Mouse (Mus musculus) stomach, adult 2 months (tissue): ENCODE results near the gene Gm13723. TPM values are rescaled to one million over a fixed set of nuclear protein-coding genes. Genes with fewer than 3 reads are reported as not detected.

Experiments
- polyA plus RNA-seq: library from polyadenylated mRNA; depleted of rRNA; stranded (reverse); fragments of >200 nt; gene quantifications from 2 replicates; pipeline ENCODE4 v1.2.3, GENCODE M21; 2012; rRNA removed

Gm13723 gene
- not detected in 2 replicates for polyA plus RNA-seq

DNA sequence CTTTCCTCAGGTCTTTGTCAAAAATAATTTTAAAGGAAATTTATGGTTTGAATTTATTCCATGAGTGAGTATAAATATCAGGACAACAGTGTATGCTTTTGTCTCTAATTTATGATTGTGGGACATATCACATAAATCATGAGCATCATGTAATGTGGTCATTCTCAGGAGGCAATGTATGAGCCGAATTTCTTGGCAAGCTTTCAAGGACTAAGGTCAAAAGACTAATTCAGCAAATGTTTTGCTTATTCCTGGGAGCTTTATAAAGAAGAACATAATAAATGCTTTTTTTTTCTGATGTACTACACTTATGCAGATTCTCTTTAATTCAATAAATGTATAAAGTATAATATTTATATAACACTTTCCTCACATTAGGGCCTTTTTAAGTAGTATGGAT lies at the start of gene Gm13723:
Gm13723 (minus strand) TSS at position 101 of the 400 bp plus-strand sequence.

DNA sequence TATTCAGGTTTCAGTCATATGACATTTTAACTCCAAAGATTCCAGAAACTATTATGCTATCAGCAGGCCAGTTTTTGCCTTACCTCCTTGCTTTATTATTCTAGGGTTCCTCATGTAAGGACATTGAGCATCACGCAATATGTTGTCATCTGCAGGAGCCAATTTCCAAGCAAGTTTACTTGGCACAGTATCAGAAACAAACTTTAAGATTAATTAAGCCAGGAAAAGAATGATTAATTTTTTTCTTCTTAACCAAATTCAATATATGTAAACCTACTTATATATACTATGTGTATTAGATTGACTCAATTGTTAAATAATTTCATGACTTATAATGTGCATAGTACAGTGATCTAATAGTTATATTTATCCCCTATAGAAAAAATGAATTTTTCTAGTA lies 17.5 kb upstream of the Gm13723 start, which contains the start of gene Olfr1097:
Olfr1097 (minus strand) TSS at position 101 of the 400 bp plus-strand sequence.

DNA sequence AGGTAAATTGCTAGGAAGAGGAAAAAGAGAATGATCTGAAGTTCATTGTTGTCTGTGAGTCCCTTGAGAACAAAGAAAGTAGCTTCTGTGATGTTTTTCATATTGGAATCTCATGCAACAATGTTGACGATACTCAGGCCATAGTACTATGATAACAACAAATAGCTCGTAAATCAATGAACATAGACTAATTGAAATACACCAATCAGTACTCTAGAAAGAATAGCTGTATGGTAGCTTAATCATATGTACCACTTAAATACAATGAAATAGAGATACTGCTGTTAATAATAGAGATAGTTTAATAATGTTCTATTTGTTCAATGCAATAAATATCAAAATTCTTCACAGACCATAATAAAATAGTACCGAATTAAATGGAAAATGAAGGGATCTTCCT lies 23.0 kb downstream of the Gm13723 start, which contains the start of gene Olfr1095:
Olfr1095 (minus strand) TSS at position 101 of the 400 bp plus-strand sequence.

DNA sequence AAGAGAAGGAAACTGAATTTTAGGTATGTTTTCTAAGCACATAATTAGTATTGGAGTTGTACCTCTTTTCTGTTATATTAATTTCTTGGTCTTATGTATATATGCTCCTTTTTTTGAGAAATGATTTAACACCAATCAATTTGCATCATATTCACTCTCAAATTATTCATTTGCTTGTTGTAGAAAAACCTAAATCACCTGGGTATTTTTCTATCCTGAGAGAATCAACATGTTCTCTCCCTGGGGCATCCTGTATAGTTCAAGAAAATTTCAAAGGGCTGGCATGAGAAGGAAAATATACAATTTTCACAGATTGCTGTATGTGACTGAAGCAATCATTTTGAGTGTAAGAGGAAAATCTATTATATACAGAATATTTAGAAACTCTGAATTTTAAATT lies 50.2 kb downstream of the Gm13723 start, which contains the start of gene Olfr1094:
Olfr1094 (plus strand) TSS at position 301 of the 400 bp plus-strand sequence.

Other genes with a start within 250 kb of the Gm13723 start
- not detected in 2 replicates for gene Olfr1084, start 235.1 kb downstream of the Gm13723 start, polyA plus RNA-seq
- not detected in 2 replicates for gene Olfr1085, start 212.8 kb downstream of the Gm13723 start, polyA plus RNA-seq
- gene Olfr1086, start 194.7 kb downstream of the Gm13723 start, polyA plus RNA-seq = not detected in 2 replicates
- not detected in 2 replicates for gene Olfr1087, start 176.4 kb downstream of the Gm13723 start, polyA plus RNA-seq
- not detected in 2 replicates for gene Olfr1089, start 141.1 kb downstream of the Gm13723 start, polyA plus RNA-seq
- not detected in 2 replicates for gene Olfr1090, start 115.8 kb downstream of the Gm13723 start, polyA plus RNA-seq
- gene Olfr1093, start 92.3 kb downstream of the Gm13723 start, polyA plus RNA-seq = not detected in 2 replicates
- gene Olfr141, start 64.8 kb downstream of the Gm13723 start, polyA plus RNA-seq = not detected in 2 replicates
- not detected in 2 replicates for gene Olfr1094, start 50.1 kb downstream of the Gm13723 start, polyA plus RNA-seq
- not detected in 2 replicates for gene Olfr1095, start 23.1 kb downstream of the Gm13723 start, polyA plus RNA-seq
- not detected in 2 replicates for gene Olfr1097, start 17.4 kb upstream of the Gm13723 start, polyA plus RNA-seq
- not detected in 2 replicates for gene Olfr1098, start 49.7 kb upstream of the Gm13723 start, polyA plus RNA-seq
- gene Olfr1099, start 85.9 kb upstream of the Gm13723 start, polyA plus RNA-seq = not detected in 2 replicates
- gene Olfr1100, start 105.2 kb upstream of the Gm13723 start, polyA plus RNA-seq = not detected in 2 replicates
- not detected in 2 replicates for gene Olfr1101, start 116.4 kb upstream of the Gm13723 start, polyA plus RNA-seq
- gene Olfr1102, start 123.6 kb upstream of the Gm13723 start, polyA plus RNA-seq = not detected in 2 replicates
- gene Olfr1104, start 152.3 kb upstream of the Gm13723 start, polyA plus RNA-seq = not detected in 2 replicates
- not detected in 2 replicates for gene Olfr1105, start 161.7 kb upstream of the Gm13723 start, polyA plus RNA-seq
- not detected in 2 replicates for gene Olfr1106, start 177.5 kb upstream of the Gm13723 start, polyA plus RNA-seq
- gene Olfr1107, start 201.0 kb upstream of the Gm13723 start, polyA plus RNA-seq = not detected in 2 replicates
- gene Olfr1109, start 221.2 kb upstream of the Gm13723 start, polyA plus RNA-seq = not detected in 2 replicates
- gene Olfr259, start 239.8 kb upstream of the Gm13723 start, polyA plus RNA-seq = not detected in 2 replicates